Mouse (Mus musculus): Measurements from ENCODE around the gene Stk24.

DNA sequence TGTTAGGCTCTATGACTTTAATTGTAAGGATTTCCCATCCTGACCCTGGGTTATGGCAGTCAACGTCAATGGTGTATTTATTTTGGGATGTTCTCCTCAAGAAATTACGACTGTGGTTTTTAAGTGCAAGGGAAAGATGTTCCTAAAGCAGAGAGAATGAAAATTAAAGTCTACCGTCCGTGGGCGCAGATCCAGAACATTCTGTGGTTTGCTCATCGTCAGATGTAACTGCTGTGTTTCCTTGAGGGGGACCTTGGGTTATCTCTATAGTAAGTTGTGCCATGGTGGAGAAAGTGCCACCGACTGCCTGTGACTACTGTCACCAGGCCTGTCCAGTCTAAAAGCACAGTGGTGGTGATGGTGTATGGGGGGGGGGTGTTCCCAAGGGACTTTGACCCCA is 122.9 kb downstream of the Stk24 start:
- no peak for TF ChIP-seq EP300 (IDR thresholded peaks at IDR 0.05; ENCODE audit: insufficient read depth, low read depth, low read length)
- no peak for TF ChIP-seq POLR2A (IDR thresholded peaks at IDR 0.05; ENCODE audit: insufficient read depth, low read depth, low read length)
- no peak for TF ChIP-seq CTCF (IDR thresholded peaks at IDR 0.05)
